Mouse (Mus musculus): ENCODE measurements at regions not wholly inside any gene's neighbourhood (a gene's known extent, or its start where the extent isn't known, plus 50 kb on each side); places are given as distances from the start of the nearest gene placed in this dataset.
A peak's percentile ranks its signal among the peaks of the same experiment; 100 is the strongest.

- no peak for TF ChIP-seq CTCF (IDR thresholded peaks at IDR 0.05; ENCODE audit: borderline replicate concordance, extremely low read depth, insufficient read depth, insufficient read length)
- TF ChIP-seq POLR2A (IDR thresholded peaks at IDR 0.05; ENCODE audit: borderline replicate concordance, extremely low read depth, insufficient read depth, insufficient read length, poor library complexity, severe bottlenecking), result no peak
- peak; percentile 73 for DNase-seq (ENCODE audit: low read depth)
Observed at GRCm38 (mm10) chr12:56234571-56234970, 111.1 kb downstream of the Mbip start.

- TF ChIP-seq POLR2A (IDR thresholded peaks at IDR 0.05; ENCODE audit: borderline replicate concordance, extremely low read depth, insufficient read depth, insufficient read length, poor library complexity, severe bottlenecking) (no peak), CTCF (IDR thresholded peaks at IDR 0.05; ENCODE audit: borderline replicate concordance, extremely low read depth, insufficient read depth, insufficient read length) (no peak)
- no peak for DNase-seq (ENCODE audit: low read depth)
Observed at GRCm38 (mm10) chr12:56233209-56233608, 112.5 kb downstream of the Mbip start.

GRCm38 (mm10) chr12:56224142-56224895 is 121.4 kb downstream of the Mbip start:
- DNase-seq (ENCODE audit: low read depth), result no peak
- TF ChIP-seq POLR2A (IDR thresholded peaks at IDR 0.05; ENCODE audit: borderline replicate concordance, extremely low read depth, insufficient read depth, insufficient read length, poor library complexity, severe bottlenecking) (no peak), CTCF (IDR thresholded peaks at IDR 0.05; ENCODE audit: borderline replicate concordance, extremely low read depth, insufficient read depth, insufficient read length) (no peak)

- TF ChIP-seq CTCF (IDR thresholded peaks at IDR 0.05; ENCODE audit: borderline replicate concordance, extremely low read depth, insufficient read depth, insufficient read length) (no peak), POLR2A (IDR thresholded peaks at IDR 0.05; ENCODE audit: borderline replicate concordance, extremely low read depth, insufficient read depth, insufficient read length, poor library complexity, severe bottlenecking) (no peak)
- DNase-seq (ENCODE audit: low read depth), result no peak
Observed at GRCm38 (mm10) chr12:56193524-56193923, 152.2 kb downstream of the Mbip start.

GRCm38 (mm10) chr12:56189562-56189961 is 156.1 kb downstream of the Mbip start:
- no peak for DNase-seq (ENCODE audit: low read depth)
- TF ChIP-seq CTCF (IDR thresholded peaks at IDR 0.05; ENCODE audit: borderline replicate concordance, extremely low read depth, insufficient read depth, insufficient read length), result no peak
- no peak for TF ChIP-seq POLR2A (IDR thresholded peaks at IDR 0.05; ENCODE audit: borderline replicate concordance, extremely low read depth, insufficient read depth, insufficient read length, poor library complexity, severe bottlenecking)

GRCm38 (mm10) chr12:56160736-56161135 is 185.0 kb downstream of the Mbip start:
- TF ChIP-seq POLR2A (IDR thresholded peaks at IDR 0.05; ENCODE audit: borderline replicate concordance, extremely low read depth, insufficient read depth, insufficient read length, poor library complexity, severe bottlenecking), result no peak
- TF ChIP-seq CTCF (IDR thresholded peaks at IDR 0.05; ENCODE audit: borderline replicate concordance, extremely low read depth, insufficient read depth, insufficient read length), result no peak
- peak; percentile 4 for DNase-seq (ENCODE audit: low read depth)

- DNase-seq (ENCODE audit: low read depth), result no peak
- TF ChIP-seq POLR2A (IDR thresholded peaks at IDR 0.05; ENCODE audit: borderline replicate concordance, extremely low read depth, insufficient read depth, insufficient read length, poor library complexity, severe bottlenecking) (no peak), CTCF (IDR thresholded peaks at IDR 0.05; ENCODE audit: borderline replicate concordance, extremely low read depth, insufficient read depth, insufficient read length) (no peak)
Observed at GRCm38 (mm10) chr12:56144359-56144758, 201.3 kb downstream of the Mbip start.

- no peak for TF ChIP-seq POLR2A (IDR thresholded peaks at IDR 0.05; ENCODE audit: borderline replicate concordance, extremely low read depth, insufficient read depth, insufficient read length, poor library complexity, severe bottlenecking)
- no peak for TF ChIP-seq CTCF (IDR thresholded peaks at IDR 0.05; ENCODE audit: borderline replicate concordance, extremely low read depth, insufficient read depth, insufficient read length)
- no peak for DNase-seq (ENCODE audit: low read depth)
Observed at GRCm38 (mm10) chr12:56143789-56144188, 201.9 kb downstream of the Mbip start.

- DNase-seq (ENCODE audit: low read depth), result peak; percentile 45
- TF ChIP-seq POLR2A (IDR thresholded peaks at IDR 0.05; ENCODE audit: borderline replicate concordance, extremely low read depth, insufficient read depth, insufficient read length, poor library complexity, severe bottlenecking), result no peak
Observed at GRCm38 (mm10) chr12:56114446-56114845, 231.2 kb downstream of the Mbip start.

GRCm38 (mm10) chr12:56081406-56081805 is 245.3 kb downstream of the Brms1l start:
- TF ChIP-seq POLR2A (IDR thresholded peaks at IDR 0.05; ENCODE audit: borderline replicate concordance, extremely low read depth, insufficient read depth, insufficient read length, poor library complexity, severe bottlenecking) (no peak), CTCF (IDR thresholded peaks at IDR 0.05; ENCODE audit: borderline replicate concordance, extremely low read depth, insufficient read depth, insufficient read length) (no peak)
- peak; percentile 59 for DNase-seq (ENCODE audit: low read depth)

GRCm38 (mm10) chr12:56064183-56064582 is 228.1 kb downstream of the Brms1l start:
- TF ChIP-seq POLR2A (IDR thresholded peaks at IDR 0.05; ENCODE audit: borderline replicate concordance, extremely low read depth, insufficient read depth, insufficient read length, poor library complexity, severe bottlenecking), result no peak

GRCm38 (mm10) chr12:56058876-56059275 is 222.8 kb downstream of the Brms1l start:
- no peak for TF ChIP-seq CTCF (IDR thresholded peaks at IDR 0.05; ENCODE audit: borderline replicate concordance, extremely low read depth, insufficient read depth, insufficient read length)
- no peak for TF ChIP-seq POLR2A (IDR thresholded peaks at IDR 0.05; ENCODE audit: borderline replicate concordance, extremely low read depth, insufficient read depth, insufficient read length, poor library complexity, severe bottlenecking)
- no peak for DNase-seq (ENCODE audit: low read depth)

More at GRCm38 (mm10) chr12:56064183-56064582, 228.1 kb downstream of the Brms1l start:
- DNase-seq (ENCODE audit: low read depth), result peak; percentile 64
